Mouse (Mus musculus) liver, embryonic 16.5 days (tissue): ENCODE data around the gene Fars2. TPM values are rescaled to one million over a fixed set of nuclear protein-coding genes. Genes with fewer than 3 reads are reported as not detected.

Experiments used
- ATAC-seq: fragments of 200-750 bp; cut with Nextera tagmentation; 2 replicates; pipeline ENCODE4 v1.8.0; 2017; ENCODE audit warnings: low read depth, mild to moderate bottlenecking, moderate number of reproducible peaks, moderate library complexity
- H3K27ac ChIP-seq: fragments of 300-500 bp; sonication (generic); 2 replicates; pipeline ENCODE4 v1.5.1; 2014; ENCODE audit warnings: mild to moderate bottlenecking, low read length
- H3K27me3 ChIP-seq: fragments of 300-500 bp; sonication (generic); 2 replicates; pipeline ENCODE4 v1.6.1; 2014; ENCODE audit warnings: low read depth, low read length, mixed read lengths; ENCODE audit not compliant: control insufficient read depth, insufficient read depth
- H3K36me3 ChIP-seq: fragments of 300-500 bp; sonication (generic); 2 replicates; pipeline ENCODE4 v1.6.1; 2014; ENCODE audit warnings: mild to moderate bottlenecking; ENCODE audit not compliant: control insufficient read depth, insufficient read depth
- H3K4me1 ChIP-seq: fragments of 300-500 bp; sonication (generic); 2 replicates; pipeline ENCODE4 v1.6.1; 2014; ENCODE audit warnings: low read depth, low read length, mixed read lengths; ENCODE audit not compliant: control insufficient read depth
- H3K4me2 ChIP-seq: fragments of 300-500 bp; sonication (generic); 2 replicates; pipeline ENCODE4 v1.6.1; 2014; ENCODE audit warnings: low read depth, low read length, mixed read lengths
- H3K4me3 ChIP-seq: fragments of 300-500 bp; sonication (generic); 2 replicates; pipeline ENCODE4 v1.5.1; 2014; ENCODE audit warnings: low read depth, mild to moderate bottlenecking, low read length
- H3K9ac ChIP-seq: fragments of 300-500 bp; sonication (generic); 2 replicates; pipeline ENCODE4 v1.6.1; 2014; ENCODE audit warnings: low read depth, low read length
- H3K9me3 ChIP-seq: fragments of 300-500 bp; sonication (generic); replicated peaks from 2 replicates; pipeline ENCODE4 v1.6.1; 2016; ENCODE audit warnings: low read length; ENCODE audit not compliant: control insufficient read depth
- WGBS: fragments of 180-500 bp; shearing (Covaris S2); extraction: QIAGEN DNeasy Blood & Tissue Kit; methylation state at CpG from one replicate; pipeline ENCODE4 v1.1.7; 2014; ENCODE audit not compliant: insufficient replicate concordance; 5-methylcytosine and 5-hydroxymethylcytosine counted together
- polyA plus RNA-seq: library from polyadenylated mRNA; unstranded; fragments of >200 nt; fragmentation: Nextera tagmentation; extraction: Ambion mirVana; gene quantifications from 2 replicates; pipeline ENCODE4 v1.2.1, GENCODE M21; 2015

Gene Fars2
- polyA plus RNA-seq, 1 experiment from 2014 or later, result 26.0 TPM

DNA sequence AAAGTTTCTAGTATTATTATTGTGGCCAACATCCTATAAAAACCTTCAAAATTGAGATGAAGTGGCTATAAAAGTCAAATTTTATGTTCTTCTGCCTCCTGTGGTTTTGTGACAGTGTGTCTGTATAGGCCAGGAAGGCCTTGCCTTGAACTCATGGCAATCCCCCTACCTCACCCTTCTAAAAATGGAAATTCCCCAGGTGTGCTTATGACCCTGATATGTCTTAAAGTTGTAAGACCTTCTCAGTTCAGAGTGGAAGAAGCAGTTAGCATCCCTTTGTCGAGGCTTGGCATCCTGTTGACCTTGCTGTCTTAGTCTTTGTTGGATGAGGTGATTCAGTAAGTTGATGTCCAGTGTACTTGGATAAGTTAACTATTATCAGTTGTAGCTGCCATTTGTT lies 82.1 kb downstream of the Fars2 start:
- WGBS, result 86% methylated on average over 1 of the region's 1 CpGs

DNA sequence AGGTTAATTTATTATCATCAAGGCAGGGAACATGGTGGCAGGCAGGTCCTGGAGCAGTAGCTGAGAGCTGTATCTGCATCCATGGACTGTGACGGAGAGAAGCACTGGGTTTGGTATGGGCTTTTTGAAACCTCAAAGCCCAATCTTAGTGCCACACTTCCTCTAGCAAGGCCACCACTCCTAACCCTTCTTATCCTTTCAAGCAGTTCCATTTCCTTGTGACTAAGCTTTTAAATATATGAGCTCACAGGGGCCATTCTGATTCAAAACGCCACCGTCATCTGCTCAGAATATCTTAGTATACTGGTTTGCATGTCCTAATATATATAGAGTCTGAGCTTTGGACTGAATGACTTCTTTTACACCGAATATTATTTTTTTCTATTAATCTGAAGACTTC lies 83.2 kb downstream of the Fars2 start:
- H3K27me3 ChIP-seq, result no peaks in the 10 kb centered on the region
- H3K4me3 ChIP-seq, result no peak overlapping the region
- no peaks in the 10 kb centered on the region for H3K36me3 ChIP-seq
- WGBS, result 41% methylated on average over 4 of the region's 4 CpGs
- no peak overlapping the region for H3K9ac ChIP-seq
- H3K4me1 ChIP-seq, result peaks cover 34% of the 10 kb centered on the region
- no peaks in the 10 kb centered on the region for H3K9me3 ChIP-seq
- ATAC-seq, result peak; percentile 36
- H3K4me2 ChIP-seq, result no peak overlapping the region
- peak overlapping the region; percentile 67 for H3K27ac ChIP-seq

More for the DNA sequence above, 82.1 kb downstream of the Fars2 start:
- Histone ChIP-seq H3K9me3 (no peaks in the 10 kb centered on the region), H3K4me2 (no peak overlapping the region), H3K27ac (no peak overlapping the region), H3K4me3 (no peak overlapping the region), H3K4me1 (peaks cover 26% of the 10 kb centered on the region), H3K9ac (no peak overlapping the region), H3K36me3 (no peaks in the 10 kb centered on the region), H3K27me3 (no peaks in the 10 kb centered on the region)
- no peak for ATAC-seq

DNA sequence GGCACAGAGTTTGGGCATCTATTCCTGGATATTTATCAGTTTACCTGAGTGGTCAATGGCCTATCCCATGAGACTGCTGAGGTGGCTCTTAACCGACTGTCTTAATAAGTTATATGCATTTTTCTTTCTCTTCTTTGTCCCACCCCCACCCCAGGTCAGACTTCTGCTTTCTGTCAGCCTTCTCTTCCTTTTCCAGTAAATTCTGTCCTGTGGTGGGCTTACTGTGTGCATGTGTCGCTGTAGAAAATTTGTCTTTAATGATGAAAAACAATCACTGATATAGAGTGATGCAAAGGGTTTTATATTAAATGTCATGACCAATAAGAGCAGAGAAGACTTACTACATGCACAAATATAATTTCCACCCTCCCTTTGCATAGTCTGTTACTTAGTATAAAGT lies 85.3 kb downstream of the Fars2 start:
- Histone ChIP-seq H3K4me2 (no peak overlapping the region), H3K9me3 (no peaks in the 10 kb centered on the region), H3K4me3 (no peak overlapping the region), H3K36me3 (no peaks in the 10 kb centered on the region), H3K4me1 (peaks cover 34% of the 10 kb centered on the region), H3K27ac (peak overlapping the region; percentile 79), H3K27me3 (no peaks in the 10 kb centered on the region), H3K9ac (no peak overlapping the region)
- ATAC-seq, result no peak
- 9% methylated on average over 2 of the region's 2 CpGs for WGBS

DNA sequence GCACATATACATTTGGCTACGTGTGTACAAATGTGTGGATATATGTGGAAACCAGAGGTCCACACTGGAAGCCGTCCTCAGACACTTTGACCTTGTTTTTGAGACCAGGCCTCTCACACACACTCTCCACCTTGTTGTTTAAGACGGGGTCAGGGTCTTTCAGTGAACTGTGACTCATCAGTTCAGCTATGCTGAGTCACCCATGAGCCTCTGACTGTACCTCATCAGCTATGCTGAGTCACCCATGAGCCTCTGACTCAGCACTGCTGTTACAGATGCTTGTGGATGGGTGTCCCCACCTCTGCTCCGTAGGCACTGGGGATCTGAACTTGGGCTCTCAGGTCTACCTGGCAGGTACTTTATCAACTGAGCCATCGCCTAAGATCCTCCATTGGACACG lies 85.8 kb downstream of the Fars2 start:
- WGBS, result 42% methylated on average over 6 of the region's 6 CpGs
- Histone ChIP-seq H3K4me1 (peaks cover 34% of the 10 kb centered on the region), H3K9me3 (no peaks in the 10 kb centered on the region), H3K27me3 (no peaks in the 10 kb centered on the region), H3K4me3 (no peak overlapping the region), H3K27ac (peak overlapping the region; percentile 68), H3K9ac (no peak overlapping the region), H3K4me2 (peak overlapping the region; percentile 39), H3K36me3 (no peaks in the 10 kb centered on the region)
- peak; percentile 99 for ATAC-seq

DNA sequence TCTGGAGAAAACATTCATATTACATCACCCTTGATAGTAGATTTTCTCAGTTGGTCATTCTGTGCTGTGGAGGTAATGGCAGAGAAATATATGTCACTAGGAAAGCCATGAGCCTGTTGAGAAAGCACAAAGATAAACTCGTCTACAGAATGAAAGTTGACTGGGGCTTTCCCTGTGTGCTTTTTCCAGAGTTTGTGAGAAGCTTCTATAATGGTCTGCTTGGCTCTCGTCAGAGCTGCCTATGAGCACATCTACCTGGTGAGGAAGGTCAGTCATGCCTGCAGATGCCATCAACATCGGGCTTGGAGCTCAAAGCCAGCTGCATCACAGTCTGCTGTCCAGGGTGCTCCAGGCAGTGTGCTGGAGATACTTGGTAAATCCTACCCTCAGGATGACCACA lies 87.1 kb downstream of the Fars2 start:
- no peaks in the 10 kb centered on the region for H3K27me3 ChIP-seq
- H3K9ac ChIP-seq, result 0 out of 2 replicates have a peak overlapping the region, but pooled peaks have one; percentile 1
- no peaks in the 10 kb centered on the region for H3K9me3 ChIP-seq
- no peak overlapping the region for H3K4me2 ChIP-seq
- H3K4me1 ChIP-seq, result peaks cover 34% of the 10 kb centered on the region
- peak overlapping the region; percentile 58 for H3K27ac ChIP-seq
- H3K4me3 ChIP-seq, result no peak overlapping the region
- no peaks in the 10 kb centered on the region for H3K36me3 ChIP-seq
- 70% methylated on average over 3 of the region's 3 CpGs for WGBS
- no peak for ATAC-seq

DNA sequence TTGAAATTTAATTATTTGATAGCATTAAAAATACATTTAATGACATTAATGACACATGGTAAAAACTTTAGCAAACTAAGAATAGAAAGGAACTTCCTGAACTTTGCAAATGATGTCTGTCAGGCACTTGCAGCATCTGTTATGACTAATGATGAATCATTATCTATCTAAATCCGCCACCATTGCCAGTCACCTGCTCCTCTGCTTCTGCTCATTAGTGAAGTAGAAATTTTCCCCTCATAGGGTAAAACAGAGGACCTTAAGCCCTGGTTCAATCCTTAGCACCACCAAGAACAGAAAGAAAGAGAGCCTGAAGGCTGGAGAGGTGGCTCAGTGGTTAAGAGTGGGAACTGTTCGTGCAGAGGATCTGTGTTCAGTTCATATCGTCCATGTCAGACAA lies 93.8 kb downstream of the Fars2 start:
- Histone ChIP-seq H3K4me2 (no peak overlapping the region), H3K9me3 (no peaks in the 10 kb centered on the region), H3K27me3 (no peaks in the 10 kb centered on the region), H3K4me1 (no peaks in the 10 kb centered on the region; the same call in 1 of the 2 replicates), H3K27ac (no peak overlapping the region), H3K9ac (no peak overlapping the region), H3K36me3 (no peaks in the 10 kb centered on the region), H3K4me3 (no peak overlapping the region)
- no peak for ATAC-seq
- 72% methylated on average over 3 of the region's 3 CpGs for WGBS

DNA sequence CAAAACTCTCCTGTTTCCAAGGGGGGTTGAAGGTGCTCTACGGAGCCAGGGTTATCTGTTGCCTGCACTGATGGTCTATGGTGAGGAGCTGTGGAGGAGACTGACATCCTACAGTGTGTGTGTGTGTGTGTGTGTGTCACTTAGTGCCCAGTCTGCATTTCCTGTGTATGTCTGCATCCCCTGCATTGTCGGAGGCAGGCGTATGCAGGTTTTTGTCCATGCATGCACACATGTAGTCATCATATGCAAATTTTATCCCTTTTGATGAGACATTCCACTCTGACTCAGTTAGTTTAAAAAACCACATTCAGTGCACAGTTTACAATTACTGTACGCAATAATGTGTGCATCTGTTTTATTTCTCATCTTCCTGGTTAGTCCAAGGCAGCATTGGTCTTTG lies 96.8 kb downstream of the Fars2 start:
- Histone ChIP-seq H3K27ac (no peak overlapping the region), H3K4me3 (no peak overlapping the region), H3K9me3 (no peaks in the 10 kb centered on the region), H3K36me3 (no peaks in the 10 kb centered on the region), H3K4me2 (no peak overlapping the region), H3K9ac (no peak overlapping the region), H3K4me1 (no peaks in the 10 kb centered on the region), H3K27me3 (no peaks in the 10 kb centered on the region)
- ATAC-seq, result no peak
- 50% methylated on average over 4 of the region's 4 CpGs for WGBS

DNA sequence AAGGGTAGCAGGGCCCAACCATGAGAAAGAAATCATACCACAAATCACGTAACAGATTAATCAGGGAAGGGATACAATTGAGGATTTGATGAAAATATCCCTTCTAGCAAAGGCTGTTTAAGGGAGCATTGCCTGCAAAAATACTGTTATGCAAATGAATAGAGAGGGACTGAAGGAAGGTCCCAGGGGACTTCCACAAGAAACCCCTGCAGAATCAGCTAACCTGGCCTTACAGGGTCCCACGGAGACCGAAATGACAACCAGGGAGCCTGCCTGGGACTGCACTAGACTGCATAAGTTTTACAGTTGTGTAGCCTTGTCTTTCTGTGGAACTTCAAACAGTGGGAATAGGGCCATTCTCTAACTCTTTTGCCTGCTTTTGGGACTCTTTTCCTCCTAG lies 98.8 kb downstream of the Fars2 start:
- WGBS, result 73% methylated on average over 3 of the region's 3 CpGs

DNA sequence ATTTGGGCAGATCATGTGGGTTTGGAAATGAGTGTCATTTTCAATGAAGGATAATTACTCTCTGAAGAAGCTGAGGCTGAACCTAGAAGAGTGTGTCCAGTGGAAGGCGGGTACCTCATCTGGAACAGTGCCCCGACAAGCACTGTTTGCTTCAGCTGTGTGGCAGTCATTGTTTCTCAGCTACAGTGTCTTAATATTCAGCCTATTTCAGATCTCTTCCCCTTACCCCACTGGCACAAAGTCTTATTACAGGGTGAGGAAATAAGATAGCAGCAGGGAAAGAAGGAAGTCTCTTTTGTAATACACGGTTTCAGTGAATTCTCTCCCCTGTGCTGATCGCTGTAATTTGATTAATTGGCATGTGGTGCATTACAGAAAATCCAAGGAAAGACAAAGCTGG lies 101.1 kb downstream of the Fars2 start:
- H3K4me2 ChIP-seq, result no peak overlapping the region
- ATAC-seq, result no peak
- no peaks in the 10 kb centered on the region for H3K36me3 ChIP-seq
- H3K27ac ChIP-seq, result no peak overlapping the region
- H3K27me3 ChIP-seq, result no peaks in the 10 kb centered on the region
- no peaks in the 10 kb centered on the region for H3K4me1 ChIP-seq
- H3K9ac ChIP-seq, result no peak overlapping the region
- no peak overlapping the region for H3K4me3 ChIP-seq
- 32% methylated on average over 4 of the region's 4 CpGs for WGBS
- H3K9me3 ChIP-seq, result no peaks in the 10 kb centered on the region

More for the DNA sequence above, 98.8 kb downstream of the Fars2 start:
- Histone ChIP-seq H3K4me1 (no peaks in the 10 kb centered on the region), H3K4me2 (no peak overlapping the region), H3K9me3 (no peaks in the 10 kb centered on the region), H3K27ac (no peak overlapping the region), H3K36me3 (no peaks in the 10 kb centered on the region), H3K27me3 (no peaks in the 10 kb centered on the region), H3K4me3 (no peak overlapping the region), H3K9ac (no peak overlapping the region)
- no peak for ATAC-seq
